Mouse (Mus musculus) brain, embryonic 14.5 days (tissue): ENCODE results near the gene Cstb.

Experiments used
- CTCF ChIP-seq: fragments of 200-500 bp; IDR thresholded peaks from 2 replicates; pipeline ENCODE4 v1.5.1; 2012; ENCODE audit warnings: inconsistent platforms, mild to moderate bottlenecking, moderate library complexity, borderline replicate concordance; ENCODE audit not compliant: insufficient read depth, insufficient read length; ENCODE audit errors: extremely low read depth
- POLR2A ChIP-seq: fragments of 200-500 bp; IDR thresholded peaks from 2 replicates; pipeline ENCODE4 v1.6.1; 2012; ENCODE audit warnings: mild to moderate bottlenecking, inconsistent platforms, borderline replicate concordance; ENCODE audit not compliant: poor library complexity, insufficient read depth, insufficient read length, severe bottlenecking; ENCODE audit errors: extremely low read depth

GRCm38 (mm10) chr10:78456696-78457095 lies 31.2 kb downstream of the Cstb start:
- TF ChIP-seq CTCF = no peak
- TF ChIP-seq POLR2A = no peak
